Mouse (Mus musculus): ENCODE results near the gene Bag2.
"Not testable (repeated sequence)": the region's sequence is repeated elsewhere in the genome, so short reads cannot be mapped to it uniquely, and the experiment has no call there.

Gene Bag2

DNA sequence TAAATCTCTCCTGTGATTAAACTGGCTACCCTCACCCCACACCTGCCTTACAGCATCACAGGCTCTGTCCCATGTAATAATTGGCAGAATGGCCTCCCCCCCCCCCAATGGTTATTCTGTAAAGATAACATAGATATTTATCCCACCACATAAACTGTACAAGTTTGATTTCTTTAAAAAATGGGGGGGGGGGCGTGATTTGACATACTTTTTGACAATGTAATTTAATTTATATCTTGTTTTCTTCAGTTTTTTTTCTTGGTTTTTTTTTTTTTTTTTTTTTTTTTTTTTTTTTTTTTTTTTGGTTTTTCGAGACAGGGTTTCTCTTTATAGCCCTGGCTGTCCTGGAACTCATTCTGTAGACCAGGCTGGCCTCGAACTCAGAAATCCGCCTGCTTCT, 7.9 kb downstream of the Bag2 start:
- DNase-seq (ENCODE audit: low read depth, low spot score): not testable (repeated sequence)

DNA sequence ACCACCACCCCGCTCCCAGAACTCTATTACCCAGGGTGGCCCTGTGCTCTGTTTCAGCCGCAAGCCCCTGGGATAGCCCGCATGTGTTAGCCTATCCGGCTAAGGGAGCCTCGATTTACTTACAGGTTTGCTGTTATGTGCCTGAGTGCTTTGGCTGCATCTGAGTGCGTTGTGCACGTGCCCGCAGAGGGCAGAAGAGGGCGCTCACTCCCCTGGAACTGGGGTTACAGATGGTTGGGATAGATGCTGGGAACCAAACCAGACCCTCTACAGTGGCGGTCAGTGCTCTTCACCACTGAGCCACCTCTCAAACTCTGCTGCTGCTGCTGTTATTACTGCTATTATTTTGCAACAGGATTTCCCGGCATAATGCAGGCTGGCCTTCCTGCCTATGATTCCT, 8.5 kb downstream of the Bag2 start:
- DNase-seq (ENCODE audit: low read depth, low spot score): peak; percentile 31

DNA sequence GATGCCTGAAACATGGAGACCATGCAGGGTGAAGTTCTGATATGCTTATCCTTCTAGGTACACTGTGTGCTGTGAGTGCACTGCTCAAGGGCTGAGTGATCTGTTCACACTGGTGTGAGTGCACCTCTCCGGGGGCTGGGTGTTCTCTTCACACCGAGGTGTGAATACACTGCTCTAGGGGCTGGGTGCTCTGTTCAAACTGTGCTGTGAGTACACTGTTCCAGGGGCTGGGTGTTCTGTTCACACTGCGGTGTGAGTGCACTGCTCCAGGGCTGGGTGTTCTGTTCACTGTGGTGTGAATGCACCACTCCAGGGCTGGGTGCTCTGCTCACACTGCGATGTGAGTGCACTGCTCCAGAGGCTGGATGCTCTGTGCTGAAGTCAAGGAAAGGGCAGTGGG, 11.7 kb downstream of the Bag2 start:
- DNase-seq (ENCODE audit: low read depth, low spot score): no peak

DNA sequence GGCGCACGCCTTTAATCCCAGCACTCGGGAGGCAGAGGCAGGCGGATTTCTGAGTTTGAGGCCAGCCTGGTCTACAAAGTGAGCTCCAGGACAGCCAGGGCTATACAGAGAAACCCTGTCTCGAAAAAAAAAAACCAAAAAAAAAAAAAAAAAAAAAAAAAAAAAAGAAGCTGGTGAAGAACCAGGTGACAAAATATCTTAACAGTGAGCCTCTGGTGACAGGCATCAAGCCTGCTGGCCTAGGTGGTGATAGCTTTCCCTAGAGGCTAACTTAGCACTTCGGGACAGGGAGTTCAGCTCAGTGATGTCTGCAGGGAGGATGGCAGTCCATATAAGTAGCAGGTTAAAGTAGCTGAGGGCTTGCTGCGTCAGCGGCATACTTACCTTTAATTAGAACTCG, 12.8 kb downstream of the Bag2 start:
- DNase-seq (ENCODE audit: low read depth, low spot score): not testable (repeated sequence)

DNA sequence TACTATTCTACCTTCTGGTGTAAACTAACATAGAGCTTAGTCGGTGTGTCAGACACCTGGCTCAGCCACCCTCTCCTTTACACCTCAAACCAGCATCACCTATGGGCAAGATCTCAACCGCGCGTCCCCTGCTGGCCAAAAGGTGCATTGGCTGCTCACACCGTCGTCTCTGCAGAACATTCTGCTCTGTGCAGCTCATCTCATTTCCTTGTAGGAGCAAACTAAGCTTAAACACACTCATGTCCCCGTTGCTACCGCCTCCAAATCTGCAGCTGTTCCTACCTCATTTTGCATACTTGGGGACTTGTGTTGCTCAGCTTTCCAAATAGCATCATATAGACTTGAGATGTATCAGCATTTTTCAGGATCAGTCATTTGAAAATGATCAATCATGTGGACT, 14.7 kb downstream of the Bag2 start:
- DNase-seq (ENCODE audit: low read depth, low spot score): peak; percentile 52

DNA sequence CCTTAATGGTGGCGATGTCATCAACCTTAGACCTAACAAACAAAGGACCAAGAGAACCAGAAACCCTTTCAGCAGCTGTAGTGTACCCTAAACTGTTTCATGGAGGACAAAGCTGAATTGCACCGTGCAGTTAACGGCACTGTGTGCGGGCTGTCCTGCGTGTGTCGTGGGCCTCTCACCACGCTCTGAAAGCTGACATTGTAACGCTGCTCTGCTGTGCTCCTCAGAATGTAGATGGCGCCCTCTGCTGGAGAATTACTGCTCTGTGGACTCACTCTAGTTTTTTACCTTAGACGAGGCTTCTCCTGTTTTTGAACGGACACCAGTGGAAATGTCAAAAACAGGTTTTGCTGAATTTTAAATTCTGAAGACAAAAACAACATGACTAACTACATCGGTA, 18.3 kb downstream of the Bag2 start:
- peak; percentile 40 for DNase-seq (ENCODE audit: low read depth, low spot score)

DNA sequence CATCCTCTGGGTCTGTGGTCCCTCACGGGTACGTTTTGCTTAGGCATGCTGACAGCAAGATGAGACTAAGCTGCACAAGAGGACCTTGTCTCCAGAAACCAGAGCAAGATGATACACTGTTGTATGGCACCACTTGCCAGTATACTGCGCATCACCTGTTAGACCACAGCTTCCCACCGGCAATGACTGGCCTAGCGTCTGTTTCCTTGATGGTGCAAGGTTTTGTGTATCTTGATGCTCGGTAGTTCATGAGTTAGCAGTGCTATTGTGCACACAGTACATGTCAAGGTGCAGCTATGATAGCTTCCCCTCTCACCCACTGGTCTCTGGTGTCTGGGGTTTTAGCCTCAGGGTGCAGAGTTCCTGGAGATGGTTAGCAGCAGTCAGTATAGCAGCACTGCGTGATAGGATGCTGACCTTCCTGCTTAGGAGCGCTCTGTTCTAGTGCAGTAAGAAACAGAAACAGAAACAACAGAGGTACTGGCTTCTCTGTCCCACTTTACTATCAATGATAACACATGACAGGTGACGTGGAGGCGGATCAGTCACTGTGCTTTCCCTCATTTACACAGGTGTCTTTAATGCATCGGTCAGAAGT, 18.8 kb downstream of the Bag2 start:
- no peak for DNase-seq (ENCODE audit: low read depth, low spot score)

DNA sequence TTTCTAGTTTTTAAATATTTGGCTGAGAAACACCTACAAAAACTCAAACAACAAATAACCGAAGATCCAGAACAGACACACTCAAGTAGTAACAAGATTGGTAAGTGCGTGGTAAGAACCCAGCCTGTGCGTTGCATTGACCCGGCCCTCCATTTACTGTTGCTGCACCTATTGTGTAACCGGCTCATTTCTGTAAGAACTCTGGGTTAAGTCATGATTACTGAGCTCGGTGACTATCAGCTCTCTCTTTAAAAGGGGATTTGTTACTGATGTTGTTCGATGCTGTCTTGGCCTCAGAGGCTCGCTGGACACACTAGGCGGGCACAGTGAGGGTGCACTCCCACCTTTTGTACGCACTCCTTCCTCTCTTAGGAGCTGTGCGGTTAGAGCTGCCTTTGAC, 19.3 kb downstream of the Bag2 start:
- DNase-seq (ENCODE audit: low read depth, low spot score): no peak

DNA sequence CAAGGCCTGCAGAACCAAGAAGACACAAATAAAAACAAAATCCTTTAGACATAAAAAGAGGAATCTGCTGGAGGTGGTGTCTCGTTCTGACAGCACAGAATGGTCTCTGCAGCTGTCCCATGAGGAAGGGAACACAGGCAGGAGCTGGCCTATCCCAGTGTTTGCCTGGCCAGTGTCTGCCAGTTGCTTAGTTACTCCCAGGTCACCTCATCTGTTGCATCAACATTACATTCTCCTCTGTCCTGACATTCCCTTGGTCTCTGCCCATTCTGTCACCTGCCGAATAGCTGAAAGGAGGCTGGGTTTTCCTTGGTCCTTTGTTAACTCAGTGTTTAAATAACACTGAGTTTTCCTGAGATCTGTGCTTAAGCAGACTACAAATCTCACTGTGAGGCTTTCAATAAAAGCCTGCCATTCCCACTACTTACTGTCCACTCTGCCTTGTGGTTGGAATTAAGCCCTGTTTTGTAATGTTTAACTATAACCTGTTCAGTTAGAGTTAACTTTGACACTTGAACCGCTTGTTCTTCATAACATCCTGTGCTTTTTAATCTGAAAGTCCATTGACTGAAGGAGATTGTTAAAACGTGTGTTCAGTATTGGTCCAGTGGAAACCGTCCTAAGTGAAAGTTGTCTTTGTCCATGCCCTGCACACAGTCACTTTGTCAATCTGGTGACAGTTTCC, 23.5 kb downstream of the Bag2 start:
- DNase-seq (ENCODE audit: low read depth, low spot score): no peak

DNA sequence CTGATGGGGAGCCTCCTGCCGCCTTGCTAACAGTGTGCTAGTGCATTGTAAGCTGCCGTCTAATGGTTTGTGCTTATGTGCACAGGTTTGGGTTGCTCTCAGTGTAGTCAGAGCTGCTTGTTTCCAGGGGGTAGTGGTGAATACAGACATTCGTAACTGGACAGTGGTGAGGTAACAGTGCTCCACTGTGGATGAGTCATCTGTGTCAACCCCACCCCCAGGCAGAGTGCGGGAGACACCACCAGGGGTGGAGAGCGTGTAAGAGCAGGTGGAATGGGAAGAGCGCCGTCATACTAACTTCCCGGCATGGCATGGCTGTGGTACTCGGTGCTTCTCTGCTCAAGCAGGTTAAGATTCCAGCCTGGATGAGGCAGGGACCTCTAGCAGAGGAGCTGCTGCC, 24.6 kb downstream of the Bag2 start:
- DNase-seq (ENCODE audit: low read depth, low spot score): no peak

DNA sequence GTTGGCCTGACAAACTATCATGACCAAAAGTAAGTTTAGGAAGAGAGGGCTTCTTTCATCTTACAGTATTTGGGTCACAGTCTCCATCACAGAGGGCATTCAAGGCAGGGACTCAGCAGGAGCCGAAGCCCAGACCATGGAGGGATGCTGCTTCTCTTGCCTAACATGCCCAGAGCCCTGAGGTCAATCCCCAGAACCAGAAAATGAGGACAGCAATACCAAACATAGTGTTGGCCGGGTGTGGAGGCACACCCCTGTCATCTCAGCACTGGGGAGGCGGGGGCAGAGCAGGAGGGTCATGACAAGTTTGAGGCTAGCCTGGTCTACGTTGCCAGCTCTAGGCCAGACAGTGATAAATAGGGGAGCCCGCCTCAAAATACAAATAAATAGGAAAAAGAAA, 32.5 kb downstream of the Bag2 start:
- DNase-seq (ENCODE audit: low read depth, low spot score): no peak

DNA sequence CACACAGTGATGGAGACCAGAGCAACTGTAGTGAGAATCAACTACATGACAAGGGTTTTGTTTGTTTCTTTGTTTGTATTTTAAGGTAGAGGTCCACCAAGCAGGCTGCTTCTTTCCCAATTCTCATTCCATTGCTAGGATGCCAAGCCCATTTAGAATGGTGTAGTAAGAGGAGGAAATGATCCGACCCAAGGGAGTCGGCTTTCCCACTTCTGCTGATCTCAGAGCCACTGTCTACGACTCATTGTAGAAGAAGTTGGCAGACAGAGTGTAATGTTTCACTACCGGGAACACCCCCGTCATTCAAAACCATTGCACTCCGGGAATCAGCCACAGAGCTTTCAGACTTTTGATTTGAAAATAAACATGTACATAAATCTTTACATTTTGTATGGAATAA, 33.1 kb downstream of the Bag2 start:
- no peak for DNase-seq (ENCODE audit: low read depth, low spot score)

DNA sequence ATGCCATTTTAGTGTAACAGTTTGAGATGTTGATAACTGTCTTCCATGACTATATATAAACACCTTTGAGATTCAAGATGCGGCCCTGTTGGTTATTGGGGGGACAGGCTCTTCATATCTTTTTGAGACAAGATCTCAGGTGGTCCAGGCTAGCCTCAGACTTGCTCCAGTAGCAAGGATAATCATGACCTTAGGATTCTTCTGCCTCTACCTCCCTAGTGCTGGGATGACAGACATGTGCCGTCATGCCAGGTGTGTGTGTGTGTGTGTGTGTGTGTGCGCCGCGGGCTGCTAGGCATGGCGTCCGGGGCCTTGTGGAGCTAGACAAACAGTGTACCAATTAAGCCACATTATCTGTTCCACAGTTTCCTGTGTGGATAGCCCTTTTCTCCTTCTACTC, 36.6 kb downstream of the Bag2 start:
- no peak for DNase-seq (ENCODE audit: low read depth, low spot score)

DNA sequence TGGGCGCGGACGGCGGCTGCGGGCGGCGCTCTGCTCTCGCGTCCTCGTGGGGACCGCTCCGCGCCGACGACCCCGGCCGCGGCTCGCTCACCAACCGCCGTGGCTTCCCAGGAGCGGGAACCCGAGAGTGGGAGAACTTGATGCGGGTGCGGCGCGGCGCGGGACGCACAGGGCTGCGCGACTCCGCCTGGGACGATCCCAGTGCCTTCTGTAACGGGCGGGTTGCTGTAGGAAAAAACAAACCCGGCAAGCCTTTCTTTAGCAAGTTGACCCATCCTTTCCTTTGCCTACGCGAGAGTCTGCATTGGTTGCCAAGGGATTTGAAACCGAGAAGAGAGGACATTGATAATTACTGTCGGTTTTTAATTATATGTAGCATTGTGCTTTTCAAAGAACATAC, 37.4 kb downstream of the Bag2 start:
- no peak for DNase-seq (ENCODE audit: low read depth, low spot score)

DNA sequence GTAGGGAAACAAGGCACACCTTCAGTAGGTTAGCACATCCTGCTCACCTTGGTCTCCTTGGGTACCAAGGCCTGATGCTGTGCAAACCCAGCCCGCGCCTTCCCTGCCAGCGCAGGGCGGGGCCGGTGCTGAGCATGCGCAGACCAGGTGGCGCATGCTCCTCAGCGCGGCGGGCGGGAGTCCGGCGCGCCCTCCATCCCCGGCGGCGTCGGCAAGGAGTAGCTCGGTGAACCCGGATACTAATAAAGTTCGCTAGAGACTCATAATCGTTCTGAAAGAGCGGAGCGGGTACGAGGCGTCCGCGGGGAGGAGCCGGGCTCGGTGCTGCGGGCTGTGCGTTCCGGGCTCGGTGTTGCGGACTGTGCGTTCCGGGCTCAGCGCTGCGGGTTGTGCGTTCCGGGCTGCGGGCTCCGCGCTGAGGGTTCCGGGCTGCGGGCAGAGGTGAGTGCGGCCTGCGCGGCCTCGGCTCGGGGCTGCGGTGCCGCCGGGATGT, 37.8 kb downstream of the Bag2 start, which contains the start of gene Rab23:
Rab23 (plus strand) TSS at position 155 of the 493 bp plus-strand sequence.
- DNase-seq (ENCODE audit: low read depth, low spot score): peak; percentile 71

DNA sequence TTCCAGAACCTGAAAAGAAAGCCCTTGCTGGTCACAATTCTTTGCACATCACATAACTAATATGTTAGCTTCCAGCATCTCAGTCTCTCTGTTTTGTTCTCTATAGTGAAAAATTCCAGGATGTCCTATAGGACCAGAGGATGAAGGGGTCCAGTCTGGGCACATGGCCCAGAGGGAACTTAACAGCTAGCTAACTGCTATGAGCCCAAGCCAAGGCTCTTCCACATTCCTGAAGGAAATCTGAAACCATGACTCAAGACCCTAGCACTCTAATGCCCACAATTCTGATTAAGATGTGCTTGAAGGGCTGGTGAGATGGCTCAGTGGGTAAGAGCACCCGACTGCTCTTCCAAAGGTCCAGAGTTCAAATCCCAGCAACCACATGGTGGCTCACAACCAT, 40.0 kb downstream of the Bag2 start:
- DNase-seq (ENCODE audit: low read depth, low spot score): no peak

DNA sequence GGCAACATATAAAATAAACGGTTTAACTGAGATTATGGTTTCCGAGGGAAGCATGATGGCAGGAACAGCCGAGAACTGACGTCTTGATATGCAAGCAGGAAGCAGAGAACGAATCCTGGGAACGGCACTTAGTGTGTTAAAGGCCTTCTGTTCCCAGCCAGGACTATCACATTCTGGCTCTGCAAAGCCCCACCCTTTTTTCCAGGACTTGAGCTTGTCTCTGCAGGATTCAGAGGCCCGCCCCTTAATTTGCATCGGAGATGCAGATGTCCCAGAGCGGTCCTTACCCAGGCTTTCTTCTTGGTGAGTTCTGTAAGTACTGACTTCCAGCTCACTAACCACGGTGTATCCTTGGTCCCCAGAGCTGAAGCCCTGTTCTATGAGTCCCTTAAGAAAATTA, 42.8 kb downstream of the Bag2 start:
- peak; percentile 60 for DNase-seq (ENCODE audit: low read depth, low spot score)

DNA sequence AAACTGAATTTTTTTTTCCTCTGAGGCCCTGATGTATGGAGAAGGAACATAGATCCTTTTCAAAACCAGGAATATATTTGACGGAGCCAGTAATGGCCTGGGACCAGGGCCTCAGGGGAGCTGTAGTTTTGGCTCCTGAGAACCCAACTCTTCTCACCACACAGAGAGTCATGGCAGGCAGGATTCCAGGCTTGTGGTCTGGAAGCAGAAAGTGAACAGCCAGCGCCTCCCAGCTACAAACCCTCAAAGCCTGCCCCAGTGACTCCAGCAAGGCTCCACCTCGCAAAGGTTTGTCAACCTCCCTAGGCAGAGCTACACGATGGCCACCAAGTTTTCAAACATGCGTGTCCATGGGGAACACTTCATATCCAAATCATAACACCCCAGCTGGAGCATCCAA, 45.6 kb downstream of the Bag2 start:
- DNase-seq (ENCODE audit: low read depth, low spot score): no peak

DNA sequence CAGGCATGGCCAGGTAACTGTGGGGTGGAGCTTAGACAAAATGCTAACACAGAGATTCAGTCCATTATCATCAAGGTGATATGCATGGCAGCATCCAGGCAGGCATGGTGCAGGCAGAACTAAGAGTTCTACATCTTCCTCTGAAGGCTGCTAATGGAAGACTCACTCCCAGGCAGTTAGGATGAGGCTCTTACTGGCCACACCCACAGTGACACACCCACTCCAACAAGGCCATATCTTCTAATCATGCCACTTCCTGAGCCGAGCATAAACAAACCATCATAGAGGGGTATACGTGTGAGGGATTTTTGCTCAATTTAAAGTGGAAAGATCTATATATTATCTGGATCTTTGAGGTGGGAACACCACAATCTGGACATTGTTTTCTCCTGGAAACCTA, 48.0 kb downstream of the Bag2 start:
- no peak for DNase-seq (ENCODE audit: low read depth, low spot score)

DNA sequence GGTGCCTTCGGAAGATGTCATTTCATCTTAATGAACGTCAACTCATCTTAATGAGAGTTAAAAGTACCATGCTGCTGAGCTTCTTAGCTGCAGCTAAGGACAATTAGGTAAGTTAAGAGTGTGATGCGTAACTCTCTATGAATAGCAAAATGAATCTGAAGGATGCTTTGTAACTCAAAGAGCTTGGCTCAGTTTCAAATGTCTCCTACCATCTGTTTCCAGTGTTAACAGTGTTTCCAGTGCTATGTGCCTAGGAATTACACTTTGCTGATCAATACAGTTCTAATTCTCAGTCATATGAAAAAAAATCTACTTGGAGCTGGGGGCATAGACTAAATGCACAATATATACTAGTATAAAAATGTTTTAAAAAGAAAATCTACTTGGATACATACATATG, 56.4 kb downstream of the Bag2 start:
- DNase-seq (ENCODE audit: low read depth, low spot score): no peak

DNA sequence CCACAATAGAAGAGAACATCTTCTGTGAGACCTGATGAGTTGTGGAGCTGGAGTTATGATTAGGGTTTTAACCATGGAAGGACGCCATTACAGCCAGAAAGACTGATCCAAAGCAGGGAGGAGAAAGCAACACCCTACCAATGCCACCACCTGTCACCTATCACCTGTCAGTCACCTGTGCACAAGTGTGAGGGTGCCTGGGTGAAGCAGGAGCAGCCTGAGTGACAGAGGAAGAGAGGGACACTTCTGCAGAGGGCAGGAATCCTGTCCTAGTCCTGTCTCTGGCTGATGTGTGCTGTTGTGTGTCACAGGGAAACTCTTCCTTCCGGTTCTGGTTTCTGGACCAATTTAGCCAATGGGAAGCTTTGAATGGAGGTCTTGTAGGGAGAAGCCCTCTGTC, 61.6 kb downstream of the Bag2 start:
- no peak for DNase-seq (ENCODE audit: low read depth, low spot score)
